Comparison of ENCODE assay signal across 19 mouse cellular contexts in genomic region chr1:34277259-34277658, GRCm38 (mm10).
A peak's percentile ranks its signal among the peaks of the same experiment; 100 is the strongest.
DNase-seq lines count a peak whose midpoint lies in the region; ATAC-seq and TF ChIP-seq lines count a peak whose summit lies in the region.
"Had no signal": no experiment of that assay in that cellular context is flagged by ENCODE, and none has a peak within 500 bp of the region (broad histone marks: within the 10 kb centered on the region; RNA-seq: fewer than 3 reads in every experiment).

No protein-coding gene starts in this region.

- no peak for TF ChIP-seq POLR2A in cerebellum, adult 2 months (IDR thresholded peaks at IDR 0.05; ENCODE audit: borderline replicate concordance, insufficient read depth, low read length)

- H3K9ac ChIP-seq in heart, embryonic 11.5 days (ENCODE audit: low read depth, low read length) = no peak overlapping the region
- no peak overlapping the region for H3K9ac ChIP-seq in embryonic facial prominence, embryonic 15.5 days
- H3K9ac ChIP-seq: heart, embryonic 13.5 days had no signal

- peak in 1 of 2 experiments; percentile 57 for DNase-seq in cerebellum, adult 2 months
- DNase-seq in cerebellum, postnatal 36 days = no peak
- DNase-seq in cerebellum, postnatal 14 days = peak; percentile 65 to 71
- no peak for DNase-seq in cerebellum, adult 11 months
- peak; percentile 29 for DNase-seq in heart, adult 11 months
- DNase-seq: adrenal gland, postnatal 10 days; B cell, adult 2 months; gastrocnemius, postnatal 14 days; heart, postnatal 36 days; kidney, adult 11 months had no signal

- TF ChIP-seq CTCF in cerebellum, adult 2 months (IDR thresholded peaks at IDR 0.05; ENCODE audit: borderline replicate concordance, insufficient read depth, low read depth, low read length) = no peak

- peaks cover 18% of the 10 kb centered on the region for H3K4me1 ChIP-seq in cerebellum, adult 2 months (ENCODE audit: control insufficient read depth, insufficient read depth, low read length)
- H3K4me1 ChIP-seq in heart, embryonic 11.5 days (ENCODE audit: control insufficient read depth, insufficient read depth, low read length) = no peaks in the 10 kb centered on the region
- 0 out of 2 replicates have a peak, but pooled peaks cover 3% of the 10 kb centered on the region for H3K4me1 ChIP-seq in embryonic facial prominence, embryonic 15.5 days
- H3K4me1 ChIP-seq: forebrain, embryonic 10.5 days had no signal

- no peak overlapping the region for H3K4me2 ChIP-seq in heart, embryonic 11.5 days
- H3K4me2 ChIP-seq in embryonic facial prominence, embryonic 15.5 days (replicated peaks) = no peak overlapping the region
- H3K4me2 ChIP-seq: heart, embryonic 13.5 days had no signal

- ATAC-seq in heart, embryonic 11.5 days (replicated peaks; ENCODE audit: insufficient number of reproducible peaks, low FRiP score, low TSS enrichment) = no peak
- no peak for ATAC-seq in embryonic facial prominence, embryonic 15.5 days (ENCODE audit: insufficient number of reproducible peaks, low FRiP score, low TSS enrichment, low read depth)
- ATAC-seq: CD4-positive, CD25-positive, alpha-beta regulatory T cell, adult 4 months; forebrain, embryonic 14.5 days; hindbrain, embryonic 16.5 days had no signal

- 0 out of 2 replicates have a peak overlapping the region, but pooled peaks have one; percentile 76 for H3K27ac ChIP-seq in cerebellum, adult 2 months (ENCODE audit: insufficient read depth, low read length)
- H3K27ac ChIP-seq in heart, embryonic 11.5 days (ENCODE audit: low read depth, low read length) = no peak overlapping the region
- H3K27ac ChIP-seq in embryonic facial prominence, embryonic 15.5 days (replicated peaks) = peak overlapping the region; percentile 39
- H3K27ac ChIP-seq: forebrain, embryonic 10.5 days had no signal

- no peaks in the 10 kb centered on the region for H3K9me3 ChIP-seq in heart, embryonic 11.5 days (replicated peaks; ENCODE audit: control insufficient read depth, low read length)
- H3K9me3 ChIP-seq in embryonic facial prominence, embryonic 15.5 days (replicated peaks) = no peaks in the 10 kb centered on the region
- H3K9me3 ChIP-seq: forebrain, embryonic 10.5 days; G1E; heart, embryonic 13.5 days had no signal

- H3K4me3 ChIP-seq in cerebellum, adult 2 months (replicated peaks; ENCODE audit: insufficient read depth, low read depth, low read length) = no peak overlapping the region
- H3K4me3 ChIP-seq in heart, embryonic 11.5 days (ENCODE audit: low read depth, low read length) = no peak overlapping the region
- no peak overlapping the region for H3K4me3 ChIP-seq in embryonic facial prominence, embryonic 15.5 days (replicated peaks)
- H3K4me3 ChIP-seq: erythroblast, embryonic 14.5 days; forebrain, embryonic 10.5 days; heart, embryonic 13.5 days had no signal

- peaks cover 12% of the 10 kb centered on the region for H3K36me3 ChIP-seq in heart, embryonic 11.5 days (ENCODE audit: control insufficient read depth, insufficient read depth, low read length)
- peaks cover 51% of the 10 kb centered on the region for H3K36me3 ChIP-seq in embryonic facial prominence, embryonic 15.5 days
- H3K36me3 ChIP-seq: G1E had no signal

- no peaks in the 10 kb centered on the region for H3K27me3 ChIP-seq in cerebellum, adult 2 months (ENCODE audit: control insufficient read depth, insufficient read depth, low read length)
- no peaks in the 10 kb centered on the region for H3K27me3 ChIP-seq in heart, embryonic 11.5 days (ENCODE audit: control insufficient read depth, insufficient read depth, low read length)
- H3K27me3 ChIP-seq in embryonic facial prominence, embryonic 15.5 days = no peaks in the 10 kb centered on the region
- H3K27me3 ChIP-seq: heart, embryonic 13.5 days had no signal

- WGBS in cerebellum, adult 2 months = 12% methylated on average over 8 of the region's 8 CpGs
- 73% methylated on average over 8 of the region's 8 CpGs for WGBS in heart, embryonic 11.5 days (ENCODE audit: insufficient replicate concordance)
- WGBS in embryonic facial prominence, embryonic 15.5 days = 59% methylated on average over 8 of the region's 8 CpGs

Comparison
In these comparisons a context has a peak if more than half of its experiments do, and no peak if none do; other contexts are left out.
1. DNase-seq: peak in cerebellum, postnatal 14 days (2 of 2) and heart, adult 11 months (single experiment); none in cerebellum, postnatal 36 days (0 of 2) and cerebellum, adult 11 months (single experiment).